Mouse (Mus musculus): ENCODE data around the gene Pak4. TPM values are rescaled to one million over a fixed set of nuclear protein-coding genes. Genes with fewer than 3 reads are reported as not detected.
A peak's percentile ranks its signal among the peaks of the same experiment; 100 is the strongest.
"Not testable (repeated sequence)": the region's sequence is repeated elsewhere in the genome, so short reads cannot be mapped to it uniquely, and the experiment has no call there.

Pak4 gene
- polyA plus RNA-seq (2015; fragmentation: Nextera tagmentation; extraction: Ambion mirVana) = 55.4 and 60.8 TPM in 2 replicates

GRCm38 (mm10) chr7:28597642-28598446, at the start of gene Pak4, which contains the start of gene Samd4b:
Gene Pak4, minus strand, starts transcription at chr7:28598185.
Gene Samd4b, minus strand, starts transcription at chr7:28598144.
- Histone ChIP-seq H3K36me3 (no peaks in the 10 kb centered on the region), H3K4me3 (peak within 1 kb of the TSS; percentile 77), H3K4me1 (peaks cover 57% of the 10 kb centered on the region)

GRCm38 (mm10) chr7:28647016-28647415, 49.0 kb upstream of the Pak4 start:
- no peak overlapping the region for H3K4me3 ChIP-seq
- no peak overlapping the region for H3K9ac ChIP-seq
- H3K36me3 ChIP-seq = no peaks in the 10 kb centered on the region
- WGBS = 35% methylated on average over 7 of the region's 7 CpGs
- H3K4me2 ChIP-seq = no peak overlapping the region
- ATAC-seq (ENCODE audit: borderline replicate concordance, extremely low read depth, low FRiP score, low TSS enrichment) = no peak
- no peaks in the 10 kb centered on the region for H3K4me1 ChIP-seq
- H3K27ac ChIP-seq = no peak overlapping the region
- H3K9me3 ChIP-seq = no peaks in the 10 kb centered on the region
- H3K27me3 ChIP-seq = no peaks in the 10 kb centered on the region

More at GRCm38 (mm10) chr7:28597642-28598446, at the start of gene Pak4, which contains the start of gene Samd4b:
- Histone ChIP-seq H3K4me2 (peak within 1 kb of the TSS; percentile 83), H3K9me3 (no peaks in the 10 kb centered on the region), H3K27ac (peak within 1 kb of the TSS; percentile 91), H3K9ac (peak within 1 kb of the TSS; percentile 66), H3K27me3 (no peaks in the 10 kb centered on the region)
- under 1% methylated on average over 66 of the region's 66 CpGs for WGBS
- ATAC-seq (ENCODE audit: borderline replicate concordance, extremely low read depth, low FRiP score, low TSS enrichment) = peak; percentile 93

- WGBS = 86% methylated on average over 2 of the region's 2 CpGs
- no peaks in the 10 kb centered on the region for H3K4me1 ChIP-seq
- no peak overlapping the region for H3K4me3 ChIP-seq
- no peak overlapping the region for H3K9ac ChIP-seq
- no peaks in the 10 kb centered on the region for H3K9me3 ChIP-seq
- no peak for ATAC-seq (ENCODE audit: borderline replicate concordance, extremely low read depth, low FRiP score, low TSS enrichment)
- H3K27me3 ChIP-seq = no peaks in the 10 kb centered on the region
- no peak overlapping the region for H3K27ac ChIP-seq
- H3K36me3 ChIP-seq = no peaks in the 10 kb centered on the region
- no peak overlapping the region for H3K4me2 ChIP-seq
Observed at GRCm38 (mm10) chr7:28645947-28646475, 48.0 kb upstream of the Pak4 start.

- no peak for ATAC-seq (ENCODE audit: borderline replicate concordance, extremely low read depth, low FRiP score, low TSS enrichment)
- H3K9me3 ChIP-seq = no peaks in the 10 kb centered on the region
- H3K27ac ChIP-seq = no peak overlapping the region
- 73% methylated on average over 6 of the region's 6 CpGs for WGBS
- H3K4me2 ChIP-seq = no peak overlapping the region
- H3K4me1 ChIP-seq = no peaks in the 10 kb centered on the region
- H3K27me3 ChIP-seq = no peaks in the 10 kb centered on the region
- H3K36me3 ChIP-seq = no peaks in the 10 kb centered on the region
- no peak overlapping the region for H3K4me3 ChIP-seq
- no peak overlapping the region for H3K9ac ChIP-seq
Observed at GRCm38 (mm10) chr7:28645366-28645765, 47.4 kb upstream of the Pak4 start.

GRCm38 (mm10) chr7:28641546-28641945, 43.6 kb upstream of the Pak4 start:
- no peaks in the 10 kb centered on the region for H3K27me3 ChIP-seq
- WGBS = 27% methylated on average over 8 of the region's 8 CpGs
- H3K9me3 ChIP-seq = no peaks in the 10 kb centered on the region
- no peak overlapping the region for H3K27ac ChIP-seq
- no peaks in the 10 kb centered on the region for H3K4me1 ChIP-seq
- no peaks in the 10 kb centered on the region for H3K36me3 ChIP-seq
- H3K4me3 ChIP-seq = no peak overlapping the region
- no peak overlapping the region for H3K4me2 ChIP-seq
- ATAC-seq (ENCODE audit: borderline replicate concordance, extremely low read depth, low FRiP score, low TSS enrichment) = no peak
- H3K9ac ChIP-seq = no peak overlapping the region

- no peak for ATAC-seq (ENCODE audit: borderline replicate concordance, extremely low read depth, low FRiP score, low TSS enrichment)
- Histone ChIP-seq H3K9ac (no peak overlapping the region), H3K4me1 (no peaks in the 10 kb centered on the region), H3K36me3 (no peaks in the 10 kb centered on the region), H3K27ac (no peak overlapping the region), H3K27me3 (0 out of 2 replicates have a peak, but pooled peaks cover 5% of the 10 kb centered on the region), H3K4me3 (no peak overlapping the region), H3K4me2 (no peak overlapping the region), H3K9me3 (no peaks in the 10 kb centered on the region)
- 4% methylated on average over 8 of the region's 8 CpGs for WGBS
Observed at GRCm38 (mm10) chr7:28637511-28637910, 39.5 kb upstream of the Pak4 start.

- 26% methylated on average over 4 of the region's 4 CpGs for WGBS
- Histone ChIP-seq H3K9ac (no peak overlapping the region), H3K4me1 (no peaks in the 10 kb centered on the region), H3K36me3 (no peaks in the 10 kb centered on the region), H3K27ac (no peak overlapping the region), H3K4me3 (no peak overlapping the region), H3K9me3 (no peaks in the 10 kb centered on the region), H3K4me2 (no peak overlapping the region), H3K27me3 (peaks cover 37% of the 10 kb centered on the region)
- ATAC-seq (ENCODE audit: borderline replicate concordance, extremely low read depth, low FRiP score, low TSS enrichment) = no peak
Observed at GRCm38 (mm10) chr7:28634128-28634527, 36.1 kb upstream of the Pak4 start.

GRCm38 (mm10) chr7:28631073-28631472, 33.1 kb upstream of the Pak4 start, which contains the start of gene Acp7:
Gene Acp7, minus strand, starts transcription at chr7:28631332.
- no peak for ATAC-seq (ENCODE audit: borderline replicate concordance, extremely low read depth, low FRiP score, low TSS enrichment)
- 25% methylated on average over 10 of the region's 10 CpGs for WGBS
- Histone ChIP-seq H3K36me3 (no peaks in the 10 kb centered on the region), H3K4me3 (peak within 1 kb of the TSS; percentile 14), H3K27me3 (peaks cover 56% of the 10 kb centered on the region), H3K9ac (no peak within 1 kb of the TSS), H3K4me1 (no peaks in the 10 kb centered on the region), H3K4me2 (peak within 1 kb of the TSS; percentile 47), H3K27ac (no peak within 1 kb of the TSS), H3K9me3 (no peaks in the 10 kb centered on the region)

- no peaks in the 10 kb centered on the region for H3K9me3 ChIP-seq
- H3K9ac ChIP-seq = no peak overlapping the region
- H3K27me3 ChIP-seq = peaks cover 26% of the 10 kb centered on the region
- H3K27ac ChIP-seq = no peak overlapping the region
- no peak overlapping the region for H3K4me2 ChIP-seq
- ATAC-seq (ENCODE audit: borderline replicate concordance, extremely low read depth, low FRiP score, low TSS enrichment) = no peak
- WGBS = 61% methylated on average over 5 of the region's 5 CpGs
- no peaks in the 10 kb centered on the region for H3K36me3 ChIP-seq
- no peaks in the 10 kb centered on the region for H3K4me1 ChIP-seq
- no peak overlapping the region for H3K4me3 ChIP-seq
Observed at GRCm38 (mm10) chr7:28624791-28625190, 26.8 kb upstream of the Pak4 start.

- Histone ChIP-seq H3K27ac (no peak overlapping the region), H3K4me3 (no peak overlapping the region), H3K36me3 (no peaks in the 10 kb centered on the region), H3K9ac (no peak overlapping the region), H3K4me2 (no peak overlapping the region), H3K27me3 (no peaks in the 10 kb centered on the region), H3K4me1 (no peaks in the 10 kb centered on the region), H3K9me3 (no peaks in the 10 kb centered on the region)
- no peak for ATAC-seq (ENCODE audit: borderline replicate concordance, extremely low read depth, low FRiP score, low TSS enrichment)
- WGBS = 45% methylated on average over 9 of the region's 9 CpGs
Observed at GRCm38 (mm10) chr7:28619098-28619715, 21.2 kb upstream of the Pak4 start.

- 84% methylated on average over 8 of the region's 8 CpGs for WGBS
Observed at GRCm38 (mm10) chr7:28605951-28606350, 8.0 kb upstream of the Pak4 start.

GRCm38 (mm10) chr7:28603788-28604187, 5.8 kb upstream of the Pak4 start:
- WGBS = 59% methylated on average over 2 of the region's 2 CpGs
- ATAC-seq (ENCODE audit: borderline replicate concordance, extremely low read depth, low FRiP score, low TSS enrichment) = not testable (repeated sequence)

More at GRCm38 (mm10) chr7:28605951-28606350, 8.0 kb upstream of the Pak4 start:
- Histone ChIP-seq H3K4me3 (no peak overlapping the region), H3K36me3 (no peaks in the 10 kb centered on the region), H3K4me2 (no peak overlapping the region), H3K9ac (no peak overlapping the region), H3K9me3 (no peaks in the 10 kb centered on the region), H3K4me1 (peaks cover 6% of the 10 kb centered on the region; the same call in 1 of the 2 replicates), H3K27me3 (no peaks in the 10 kb centered on the region), H3K27ac (no peak overlapping the region)
- ATAC-seq (ENCODE audit: borderline replicate concordance, extremely low read depth, low FRiP score, low TSS enrichment) = no peak

More at GRCm38 (mm10) chr7:28603788-28604187, 5.8 kb upstream of the Pak4 start:
- H3K27me3 ChIP-seq, H3K4me2 ChIP-seq, H3K4me3 ChIP-seq, H3K27ac ChIP-seq, H3K36me3 ChIP-seq, H3K9ac ChIP-seq, H3K4me1 ChIP-seq, H3K9me3 ChIP-seq: not testable (repeated sequence)

All from lung, embryonic 15.5 days (tissue).